ENCODE assay signal across 35 mouse cellular contexts in genomic region chr6:35874671-35875070, GRCm38 (mm10).
"Had no signal": no experiment of that assay in that cellular context is flagged by ENCODE, and none has a peak within 500 bp of the region (broad histone marks: within the 10 kb centered on the region; RNA-seq: fewer than 3 reads in every experiment).

No protein-coding gene starts in this region.

- H3K27ac ChIP-seq: heart, embryonic 10.5 days; heart, embryonic 13.5 days; heart, embryonic 15.5 days; hindbrain, embryonic 10.5 days; hindbrain, embryonic 12.5 days; hindbrain, embryonic 13.5 days; hindbrain, embryonic 14.5 days; hindbrain, embryonic 15.5 days; hindbrain, postnatal 0 days; intestine, embryonic 15.5 days; kidney, embryonic 15.5 days; kidney, postnatal 0 days; layer of hippocampus, adult 2 months had no signal

- H3K27me3 ChIP-seq: heart, embryonic 12.5 days; heart, embryonic 13.5 days; heart, embryonic 15.5 days; hindbrain, embryonic 12.5 days; hindbrain, embryonic 13.5 days; hindbrain, embryonic 15.5 days; intestine, embryonic 15.5 days; kidney, embryonic 15.5 days had no signal

- H3K4me3 ChIP-seq: heart, embryonic 10.5 days; heart, embryonic 12.5 days; heart, embryonic 13.5 days; heart, embryonic 15.5 days; hindbrain, embryonic 10.5 days; hindbrain, embryonic 12.5 days; hindbrain, embryonic 13.5 days; hindbrain, embryonic 15.5 days; intestine, embryonic 15.5 days; kidney, embryonic 15.5 days; layer of hippocampus, adult 2 months had no signal

- DNase-seq: heart, postnatal 10 days; heart, postnatal 14 days; heart, postnatal 36 days; heart, postnatal 4 days; kidney, adult 11 months; kidney, adult 18-20 months; kidney, adult 2 months; kidney, adult 8-10 months; kidney, adult 9 months; kidney, postnatal 10 days; kidney, postnatal 14 days; kidney, postnatal 25 days; kidney, postnatal 36 days; kidney, postnatal 4 days; layer of hippocampus, adult 9-11 months; layer of hippocampus, postnatal 36 days had no signal

- H3K36me3 ChIP-seq: heart, embryonic 10.5 days; heart, embryonic 12.5 days; heart, embryonic 13.5 days; heart, embryonic 15.5 days; hindbrain, embryonic 10.5 days; hindbrain, embryonic 12.5 days; hindbrain, embryonic 13.5 days; hindbrain, embryonic 15.5 days; intestine, embryonic 15.5 days; kidney, embryonic 15.5 days had no signal

- ATAC-seq: hindbrain, embryonic 16.5 days; hindbrain, postnatal 0 days; inflammation-experienced regulatory T-cells, adult 6 months; intestine, embryonic 15.5 days; intestine, embryonic 16.5 days; intestine, postnatal 0 days had no signal

- H3K9ac ChIP-seq: heart, embryonic 12.5 days; heart, embryonic 13.5 days; heart, embryonic 15.5 days; hindbrain, embryonic 12.5 days; hindbrain, embryonic 13.5 days; hindbrain, embryonic 14.5 days; hindbrain, embryonic 15.5 days; intestine, embryonic 15.5 days; kidney, embryonic 15.5 days had no signal

- H3K9me3 ChIP-seq: heart, embryonic 10.5 days; heart, embryonic 12.5 days; heart, embryonic 13.5 days; heart, embryonic 15.5 days; hindbrain, embryonic 10.5 days; hindbrain, embryonic 12.5 days; hindbrain, embryonic 13.5 days; hindbrain, embryonic 15.5 days; intestine, embryonic 15.5 days; kidney, embryonic 15.5 days had no signal

- H3K4me2 ChIP-seq: heart, embryonic 11.5 days; heart, embryonic 12.5 days; heart, embryonic 13.5 days; heart, embryonic 15.5 days; hindbrain, embryonic 12.5 days; hindbrain, embryonic 13.5 days; hindbrain, embryonic 14.5 days; hindbrain, embryonic 15.5 days; intestine, embryonic 15.5 days; kidney, embryonic 15.5 days had no signal

- H3K4me1 ChIP-seq: heart, embryonic 10.5 days; heart, embryonic 12.5 days; heart, embryonic 13.5 days; heart, embryonic 15.5 days; hindbrain, embryonic 10.5 days; hindbrain, embryonic 12.5 days; hindbrain, embryonic 13.5 days; hindbrain, embryonic 15.5 days; intestine, embryonic 15.5 days; kidney, embryonic 15.5 days had no signal
